Mouse (Mus musculus) cortical plate, adult 2 months (tissue): ENCODE data around the gene Efhd2. TPM values are rescaled to one million over a fixed set of nuclear protein-coding genes. Genes with fewer than 3 reads are reported as not detected.

Experiments
- H3K27ac ChIP-seq: fragments of 200-500 bp; 2 replicates; pipeline ENCODE4 v1.5.1; 2012; ENCODE audit warnings: low read length, control low read depth, inconsistent platforms; ENCODE audit not compliant: insufficient read depth
- H3K4me1 ChIP-seq: fragments of 200-500 bp; 2 replicates; pipeline ENCODE4 v1.6.1; 2011; ENCODE audit warnings: low read length; ENCODE audit not compliant: control insufficient read depth, insufficient read depth
- H3K4me3 ChIP-seq: fragments of 200-500 bp; 2 replicates; pipeline ENCODE4 v1.5.1; 2011; ENCODE audit warnings: mild to moderate bottlenecking, low read length, control low read depth; ENCODE audit not compliant: insufficient read depth
- CTCF ChIP-seq: fragments of 200-500 bp; IDR thresholded peaks from 2 replicates; pipeline ENCODE4 v1.5.1; 2011; ENCODE audit warnings: mild to moderate bottlenecking, control low read depth, low read length; ENCODE audit not compliant: insufficient read depth; ENCODE audit errors: extremely low read depth
- POLR2A ChIP-seq: fragments of 200-500 bp; IDR thresholded peaks from 2 replicates; pipeline ENCODE4 v1.6.1; 2011; ENCODE audit warnings: mild to moderate bottlenecking, low read length, control low read depth; ENCODE audit not compliant: insufficient read depth; ENCODE audit errors: extremely low read depth
- polyA plus RNA-seq: library from polyadenylated mRNA; depleted of rRNA; stranded (reverse); fragments of >200 nt; gene quantifications from 2 replicates; pipeline ENCODE4 v1.2.3, GENCODE M21; 2012; rRNA removed

Efhd2 gene
- 360 and 365 TPM in 2 replicates for polyA plus RNA-seq

- Histone ChIP-seq H3K4me3 (peak within 1 kb of the TSS; percentile 94), H3K27ac (peak within 1 kb of the TSS; percentile 95), H3K4me1 (peaks cover 6% of the 10 kb centered on the region)
- TF ChIP-seq POLR2A: peak; percentile 70
- TF ChIP-seq CTCF: no peak
Measured at GRCm38 (mm10) chr4:141874601-141875460, at the start of gene Efhd2. Gene Efhd2, minus strand, starts transcription at chr4:141874920.

GRCm38 (mm10) chr4:141923961-141924360, 49.2 kb upstream of the Efhd2 start:
- TF ChIP-seq POLR2A (no peak), CTCF (no peak)
- Histone ChIP-seq H3K4me1 (no peaks in the 10 kb centered on the region), H3K27ac (no peak overlapping the region), H3K4me3 (no peak overlapping the region)

- H3K27ac ChIP-seq: no peak overlapping the region
- H3K4me1 ChIP-seq: no peaks in the 10 kb centered on the region
- TF ChIP-seq CTCF: no peak
- TF ChIP-seq POLR2A: no peak
- no peak overlapping the region for H3K4me3 ChIP-seq
Measured at GRCm38 (mm10) chr4:141920391-141920790, 45.7 kb upstream of the Efhd2 start.

- TF ChIP-seq CTCF (no peak), POLR2A (no peak)
- H3K4me1 ChIP-seq: no peaks in the 10 kb centered on the region
- no peak overlapping the region for H3K4me3 ChIP-seq
- no peak overlapping the region for H3K27ac ChIP-seq
Measured at GRCm38 (mm10) chr4:141917735-141918419, 43.2 kb upstream of the Efhd2 start.

GRCm38 (mm10) chr4:141914040-141914439, 39.3 kb upstream of the Efhd2 start:
- H3K4me3 ChIP-seq: no peak overlapping the region
- no peaks in the 10 kb centered on the region for H3K4me1 ChIP-seq
- TF ChIP-seq POLR2A: no peak
- TF ChIP-seq CTCF: no peak
- no peak overlapping the region for H3K27ac ChIP-seq

- no peaks in the 10 kb centered on the region for H3K4me1 ChIP-seq
- H3K27ac ChIP-seq: no peak overlapping the region
- no peak for TF ChIP-seq CTCF
- no peak for TF ChIP-seq POLR2A
- no peak overlapping the region for H3K4me3 ChIP-seq
Measured at GRCm38 (mm10) chr4:141913201-141913993, 38.7 kb upstream of the Efhd2 start.

- Histone ChIP-seq H3K4me3 (no peak overlapping the region), H3K27ac (no peak overlapping the region), H3K4me1 (no peaks in the 10 kb centered on the region)
- TF ChIP-seq POLR2A (no peak), CTCF (no peak)
Measured at GRCm38 (mm10) chr4:141904710-141905109, 30.0 kb upstream of the Efhd2 start.

GRCm38 (mm10) chr4:141902479-141902858, 27.7 kb upstream of the Efhd2 start:
- Histone ChIP-seq H3K27ac (no peak overlapping the region), H3K4me3 (no peak overlapping the region), H3K4me1 (no peaks in the 10 kb centered on the region; the same call in 1 of the 2 replicates)
- no peak for TF ChIP-seq POLR2A
- TF ChIP-seq CTCF: no peak
